Mouse (Mus musculus) CD4-positive, CD25-positive, alpha-beta regulatory T cell, adult 2 months (primary cell): Measurements from ENCODE around the gene Pik3r5.
A peak's percentile ranks its signal among the peaks of the same experiment; 100 is the strongest.

Source experiments
- DNase-seq: peaks from one replicate; pipeline ENCODE4 v3.0.0-alpha.2; 2012; ENCODE audit warnings: low read depth, low spot score

Pik3r5 gene

GRCm38 (mm10) chr11:68401428-68401827 lies 30.5 kb upstream of the Pik3r5 start:
- DNase-seq, result no peak

- peak; percentile 72 for DNase-seq
These were observed 27.7 kb upstream of the Pik3r5 start for GRCm38 (mm10) chr11:68404185-68404584.

GRCm38 (mm10) chr11:68405576-68405975 lies 26.3 kb upstream of the Pik3r5 start:
- no peak for DNase-seq

- peak; percentile 50 for DNase-seq
These were observed 24.5 kb upstream of the Pik3r5 start for GRCm38 (mm10) chr11:68407266-68407926.

- peak; percentile 85 for DNase-seq
These were observed 23.8 kb upstream of the Pik3r5 start for GRCm38 (mm10) chr11:68408127-68408526.

GRCm38 (mm10) chr11:68417001-68417400 lies 14.9 kb upstream of the Pik3r5 start:
- no peak for DNase-seq

GRCm38 (mm10) chr11:68417831-68418230 lies 14.1 kb upstream of the Pik3r5 start:
- peak; percentile 88 for DNase-seq

- no peak for DNase-seq
These were observed 6.2 kb upstream of the Pik3r5 start for GRCm38 (mm10) chr11:68425492-68426315.

GRCm38 (mm10) chr11:68427083-68427570 lies 4.8 kb upstream of the Pik3r5 start:
- no peak for DNase-seq

- peak; percentile 32 for DNase-seq
These were observed 1.3 kb upstream of the Pik3r5 start for GRCm38 (mm10) chr11:68430662-68431061.

- peak; percentile 69 for DNase-seq
These were observed 570 bp downstream of the Pik3r5 start for GRCm38 (mm10) chr11:68432361-68433021.

- peak; percentile 23 for DNase-seq
These were observed 1.6 kb downstream of the Pik3r5 start for GRCm38 (mm10) chr11:68433534-68433933.

- DNase-seq, result peak; percentile 43
These were observed 2.8 kb downstream of the Pik3r5 start for GRCm38 (mm10) chr11:68434697-68435096.

GRCm38 (mm10) chr11:68435601-68436000 lies 3.7 kb downstream of the Pik3r5 start:
- DNase-seq, result peak; percentile 50

GRCm38 (mm10) chr11:68436376-68436775 lies 4.5 kb downstream of the Pik3r5 start:
- peak; percentile 51 for DNase-seq

GRCm38 (mm10) chr11:68440100-68440499 lies 8.2 kb downstream of the Pik3r5 start:
- no peak for DNase-seq

- peak; percentile 14 for DNase-seq
These were observed 9.0 kb downstream of the Pik3r5 start for GRCm38 (mm10) chr11:68440965-68441364.

- DNase-seq, result peak; percentile 20
These were observed 10.4 kb downstream of the Pik3r5 start for GRCm38 (mm10) chr11:68442346-68442745.

- peak; percentile 9 for DNase-seq
These were observed 11.2 kb downstream of the Pik3r5 start for GRCm38 (mm10) chr11:68442983-68443638.

- peak; percentile 11 for DNase-seq
These were observed 14.0 kb downstream of the Pik3r5 start for GRCm38 (mm10) chr11:68445901-68446300.

GRCm38 (mm10) chr11:68446547-68446946 lies 14.6 kb downstream of the Pik3r5 start:
- DNase-seq, result peak; percentile 33

- peak; percentile 31 for DNase-seq
These were observed 15.3 kb downstream of the Pik3r5 start for GRCm38 (mm10) chr11:68447242-68447641.
